Mouse (Mus musculus): ENCODE data around the gene Sfxn3.

DNA sequence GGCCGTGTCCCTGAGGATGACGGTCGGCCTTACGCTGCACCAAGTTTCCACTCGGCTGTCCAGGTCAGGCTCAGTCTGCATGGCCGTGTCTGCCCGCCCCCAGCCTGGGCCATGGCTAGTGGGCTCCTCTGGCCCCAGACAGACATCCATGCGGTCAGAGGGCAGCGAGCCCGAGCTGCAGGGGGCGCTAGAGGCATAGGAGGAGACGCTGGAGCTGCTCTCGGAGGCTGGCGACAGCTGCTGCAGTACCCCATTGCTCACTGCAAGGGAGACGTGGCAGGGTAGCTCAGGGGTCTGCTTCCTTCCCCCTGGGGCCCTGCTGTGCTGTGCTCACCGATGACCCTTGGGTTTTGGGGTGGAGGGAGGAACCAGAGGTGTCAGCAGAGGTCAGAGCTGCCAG lies 10.4 kb upstream of the Sfxn3 start:
- peak; percentile 79 for TF ChIP-seq CTCF (IDR thresholded peaks at IDR 0.05; ENCODE audit: low read depth)
- no peak for TF ChIP-seq EP300 (optimal IDR thresholded peaks at IDR 0.05)
